Mouse (Mus musculus) embryonic fibroblast, embryonic 13.5 days (primary cell): ENCODE data around the gene Tmem136.

ENCODE experiments used
- CTCF ChIP-seq: IDR thresholded peaks from 2 replicates; pipeline ENCODE4 v1.5.1; 2011; ENCODE audit warnings: mild to moderate bottlenecking, control low read depth, low read length, moderate library complexity, borderline replicate concordance; ENCODE audit not compliant: insufficient read depth
- POLR2A ChIP-seq: IDR thresholded peaks from 2 replicates; pipeline ENCODE4 v1.6.1; 2011; ENCODE audit warnings: low read depth, mild to moderate bottlenecking, control low read depth, low read length, moderate library complexity

DNA sequence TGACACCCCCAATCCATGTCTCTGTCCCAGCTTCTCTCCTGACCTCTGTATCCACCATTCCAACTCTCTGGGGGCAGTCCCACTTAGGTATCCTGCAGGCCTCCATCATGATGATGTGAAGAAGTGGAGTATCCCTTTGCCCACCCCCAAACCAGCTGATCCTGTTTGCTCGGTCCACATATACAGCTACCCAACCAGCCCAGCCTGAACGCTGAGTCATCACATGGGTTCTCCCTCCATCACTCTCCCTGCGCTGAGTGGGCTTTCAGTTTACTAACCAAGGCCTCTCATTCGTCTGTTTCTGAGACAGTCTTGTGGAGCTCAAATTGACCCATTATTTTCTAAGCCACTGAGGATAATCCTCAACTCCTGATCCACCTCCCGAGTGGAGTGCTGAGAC, 15.6 kb upstream of the Tmem136 start:
- TF ChIP-seq CTCF (no peak), POLR2A (no peak)
